Mouse (Mus musculus) right cerebral cortex, postnatal 4 days (tissue): ENCODE data around the gene Sel1l.
A peak's percentile ranks its signal among the peaks of the same experiment; 100 is the strongest.
"Not testable (repeated sequence)": the region's sequence is repeated elsewhere in the genome, so short reads cannot be mapped to it uniquely, and the experiment has no call there.

Experiments used
- DNase-seq: peaks from one replicate; pipeline ENCODE4 v3.0.0-alpha.2; 2022

Sel1l gene

DNA sequence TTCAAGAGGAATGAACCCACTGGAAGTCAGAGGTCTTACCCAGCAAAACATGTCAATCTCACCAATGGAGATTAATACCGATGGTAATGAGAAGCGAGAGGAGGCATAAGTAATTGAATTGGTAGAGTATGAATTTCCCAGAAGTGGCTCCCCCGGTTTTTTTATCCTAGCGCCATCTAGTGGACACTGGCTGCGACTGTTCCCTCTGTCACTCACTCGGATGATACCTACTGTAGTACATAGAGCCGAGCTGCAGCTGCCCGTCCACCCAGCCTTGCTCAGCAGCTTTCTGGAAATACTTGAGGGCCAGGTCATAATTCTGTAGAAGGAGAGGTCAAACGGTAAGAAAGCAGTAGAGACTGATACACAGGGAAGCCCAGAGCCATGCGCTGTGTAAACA lies 33.0 kb downstream of the Sel1l start:
- peak; percentile 57 for DNase-seq

DNA sequence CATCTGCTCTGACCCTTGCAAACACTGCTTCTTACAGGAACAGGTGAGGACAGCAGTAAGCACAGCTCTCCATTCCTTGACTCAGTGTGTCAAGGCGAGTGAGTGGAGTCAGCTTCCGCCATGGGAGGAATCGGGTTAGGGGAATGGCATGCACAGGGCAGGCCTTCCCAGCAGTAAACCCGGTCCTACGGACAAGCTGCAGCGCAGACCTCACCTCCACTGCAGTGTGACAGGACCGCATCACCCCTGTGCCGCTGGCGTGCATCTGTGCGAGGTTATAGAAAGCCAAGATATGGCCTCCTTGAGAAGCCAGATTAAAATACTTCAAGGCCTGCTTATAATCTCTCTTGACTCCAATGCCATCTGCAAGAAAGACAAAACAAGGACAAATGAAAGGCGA lies 33.4 kb downstream of the Sel1l start:
- no peak for DNase-seq

DNA sequence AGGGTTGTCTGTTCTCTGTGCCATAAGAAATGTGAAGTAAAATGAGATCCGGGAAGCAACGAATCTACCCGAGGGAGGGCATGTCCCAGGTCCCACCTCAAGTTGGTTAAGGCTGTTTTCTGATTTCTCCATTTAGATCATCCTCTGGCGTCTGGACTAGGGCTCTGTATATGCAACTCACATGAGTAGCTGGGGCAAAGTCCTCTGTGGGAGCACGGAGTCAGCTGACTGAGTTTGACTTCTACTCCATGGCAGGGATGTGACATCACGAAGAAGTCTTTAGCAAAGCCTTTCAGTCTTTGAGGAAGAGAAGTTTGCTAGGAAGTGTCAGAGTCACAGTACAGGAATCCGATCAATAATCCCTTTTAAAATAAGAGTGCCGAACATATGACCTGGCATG lies 40.0 kb downstream of the Sel1l start:
- no peak for DNase-seq

DNA sequence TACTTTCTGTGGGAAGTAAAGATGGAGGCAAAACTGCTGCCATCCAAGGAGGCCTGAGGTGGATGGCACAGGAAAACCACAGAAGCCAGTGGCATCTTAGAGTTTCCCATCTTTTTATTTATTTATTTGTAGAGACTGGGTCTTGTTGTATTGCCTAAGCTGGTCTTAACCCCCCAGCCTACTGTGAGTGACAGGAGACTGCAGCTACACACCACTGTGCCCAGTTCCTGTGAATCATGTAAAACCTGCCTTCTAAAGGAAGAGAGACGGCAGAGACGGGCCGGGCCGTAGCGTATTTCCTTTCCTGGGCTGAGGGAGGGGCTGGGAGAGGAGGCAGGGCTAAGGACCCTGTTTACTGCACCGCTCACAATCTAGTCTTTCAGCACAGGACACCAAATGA lies 41.2 kb downstream of the Sel1l start:
- no peak for DNase-seq

DNA sequence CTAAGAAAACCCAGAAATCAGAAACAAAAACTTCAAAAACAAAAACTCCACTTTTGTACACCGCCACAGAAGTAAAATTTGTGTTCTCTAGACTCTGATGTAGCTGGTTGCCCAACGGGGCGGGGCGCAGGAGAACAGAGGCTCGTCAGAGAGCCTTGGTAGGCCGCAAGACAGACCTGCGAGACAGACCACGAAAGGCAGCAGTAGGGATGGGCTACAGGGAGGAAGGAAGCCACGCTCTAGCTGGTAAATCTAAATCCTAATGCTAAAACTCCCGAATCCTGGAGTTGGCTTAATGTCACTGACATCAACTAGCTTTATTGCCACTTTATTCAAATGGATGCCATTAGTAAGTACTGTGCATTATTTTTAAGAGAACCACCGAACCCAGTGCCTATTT lies 41.9 kb downstream of the Sel1l start:
- DNase-seq: no peak

DNA sequence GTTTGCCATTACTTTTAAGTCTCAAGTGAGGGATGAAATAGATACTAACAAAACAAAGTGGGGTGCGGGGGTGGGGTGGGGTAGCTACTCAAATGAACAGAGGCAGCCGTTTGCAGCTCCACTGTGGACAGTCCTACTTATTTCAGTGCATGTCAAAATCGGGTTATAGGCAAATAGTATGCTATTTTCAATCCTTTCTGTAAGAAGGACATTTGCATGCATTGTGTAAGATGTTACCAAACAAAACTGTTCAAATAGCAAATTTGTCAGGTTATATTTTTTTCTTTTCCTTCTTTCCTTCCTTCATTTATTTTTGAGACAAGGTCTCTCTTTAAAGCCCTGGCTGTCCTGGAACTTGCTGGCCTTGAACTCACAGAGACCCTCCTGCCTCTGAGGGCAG lies 44.7 kb downstream of the Sel1l start:
- no peak for DNase-seq

DNA sequence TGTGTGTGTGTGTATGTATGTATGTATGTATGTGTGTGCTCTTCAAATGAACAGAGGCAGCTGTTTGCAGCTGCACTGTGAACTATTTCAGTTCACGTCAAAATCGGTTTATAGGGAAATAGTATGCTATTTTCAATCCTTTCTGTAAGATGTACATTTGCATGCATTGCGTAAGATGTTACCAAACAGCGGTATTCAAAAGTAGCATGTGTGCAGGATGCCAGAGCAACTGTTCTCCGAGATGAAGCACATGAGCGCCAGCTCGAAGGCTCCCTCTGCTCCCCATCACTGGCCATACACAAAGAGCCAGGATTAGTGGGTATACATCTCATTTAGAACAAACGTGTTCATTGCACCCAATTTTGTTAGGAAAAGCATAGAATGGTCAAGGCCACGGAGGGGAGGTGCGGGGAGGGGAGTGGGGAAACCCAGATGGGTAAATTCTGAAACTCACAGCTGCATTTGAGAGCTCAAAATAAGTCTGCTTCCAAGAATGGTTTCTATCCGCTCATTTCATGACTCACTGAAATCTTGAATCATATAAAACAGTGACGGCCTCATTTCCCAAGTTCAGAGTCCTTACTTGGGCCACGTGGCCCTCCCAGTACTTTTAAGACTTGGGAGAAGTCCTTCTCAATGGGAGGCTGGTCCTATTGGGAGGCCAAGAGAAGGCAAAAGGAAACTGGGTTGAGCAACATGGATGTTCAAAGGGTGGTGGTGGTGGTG lies 45.6 kb downstream of the Sel1l start:
- DNase-seq: no peak

DNA sequence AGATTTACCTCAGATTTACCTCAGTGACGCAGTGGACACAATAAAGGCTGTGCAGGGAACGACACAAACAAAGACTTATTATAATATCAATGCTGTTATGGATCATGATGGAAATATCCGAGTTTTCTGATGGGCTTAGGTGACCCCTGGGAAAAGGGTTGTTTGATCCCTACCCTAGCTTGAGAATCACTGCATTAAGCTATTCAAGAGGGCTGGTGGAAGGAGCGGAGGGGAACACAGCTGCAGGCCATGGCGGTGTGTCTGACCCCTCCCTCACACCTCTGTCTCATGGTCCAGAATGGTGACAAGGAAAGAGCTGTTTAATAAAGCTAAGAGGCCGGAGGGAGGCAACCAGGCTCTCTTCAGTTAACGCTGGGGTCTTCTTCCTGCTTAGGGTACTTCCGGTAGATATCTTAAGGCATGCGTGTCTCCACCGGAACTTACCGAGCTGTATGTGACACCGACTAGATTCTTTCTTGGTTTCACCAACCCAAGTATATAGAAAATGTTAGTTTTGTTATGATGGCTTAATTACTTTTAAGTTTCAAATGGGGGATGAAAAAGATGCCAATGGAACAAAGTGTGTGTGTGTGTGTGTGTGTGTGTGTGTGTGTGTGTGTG lies 46.3 kb downstream of the Sel1l start:
- no peak for DNase-seq

DNA sequence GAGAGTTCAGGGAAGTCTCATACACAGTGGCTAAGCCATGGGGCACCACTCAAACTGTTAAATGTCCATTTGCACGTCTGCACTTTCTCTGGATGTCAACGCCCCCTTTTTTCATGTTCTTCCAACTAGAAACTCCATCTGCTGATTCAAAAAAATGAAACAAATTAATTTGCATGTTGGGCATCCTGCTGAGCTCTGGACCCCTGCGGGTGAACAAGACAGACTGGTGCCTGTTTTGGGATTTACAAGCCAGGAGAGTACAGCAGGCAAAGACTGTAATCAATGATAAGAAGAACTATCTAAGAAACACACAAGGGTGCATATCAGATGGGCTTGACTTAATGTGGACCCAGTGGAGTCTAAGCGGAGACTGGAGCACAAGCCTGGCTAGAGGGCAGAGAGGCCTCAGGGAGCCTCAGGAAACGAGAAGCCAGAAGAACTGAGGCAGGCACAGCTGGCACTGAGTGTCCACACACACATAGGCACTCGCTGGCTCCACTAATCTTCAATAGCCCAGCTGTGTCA lies 48.0 kb downstream of the Sel1l start:
- no peak for DNase-seq

DNA sequence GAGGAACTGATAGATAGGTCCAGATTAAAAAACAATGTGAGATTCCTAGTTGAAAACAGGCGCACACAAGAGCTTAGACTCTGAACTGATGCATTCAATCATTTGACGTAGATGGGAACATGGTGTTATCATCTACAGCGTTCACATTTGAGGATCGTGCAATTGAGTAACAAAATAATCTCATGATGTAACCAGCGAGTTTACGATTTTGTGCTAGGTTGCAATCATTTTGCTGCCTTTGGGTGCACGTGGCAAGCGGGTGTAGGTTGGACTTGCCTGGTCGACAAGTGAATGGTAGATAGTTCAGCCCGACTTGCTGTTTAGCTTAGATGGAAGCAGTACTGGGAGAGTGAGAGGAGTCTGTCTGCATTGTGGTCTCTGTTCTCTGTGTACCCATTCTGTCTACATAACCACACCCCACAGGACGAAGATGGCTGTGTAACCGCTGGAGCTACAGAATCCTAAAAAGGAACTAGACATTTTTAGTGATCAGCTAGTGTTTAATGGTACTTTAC lies 49.1 kb downstream of the Sel1l start:
- DNase-seq: no peak

DNA sequence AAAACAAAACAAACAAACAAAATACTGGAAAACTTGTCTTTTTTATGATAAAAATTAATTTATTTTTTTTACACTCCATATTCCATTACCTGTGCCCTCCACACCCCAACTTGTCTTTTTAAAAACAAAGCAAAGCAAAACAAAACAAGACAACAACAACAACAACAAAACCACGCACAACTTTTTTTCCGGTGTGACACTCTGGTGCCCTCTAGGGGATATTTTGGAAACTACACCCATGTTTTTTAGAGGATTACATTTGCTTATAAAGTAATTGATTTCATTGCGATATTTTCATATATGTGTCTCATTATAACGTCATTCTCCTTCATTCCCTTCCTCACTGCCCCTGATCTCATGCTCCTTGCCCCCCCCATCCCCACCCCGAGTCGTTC lies 49.6 kb downstream of the Sel1l start:
- no peak for DNase-seq

DNA sequence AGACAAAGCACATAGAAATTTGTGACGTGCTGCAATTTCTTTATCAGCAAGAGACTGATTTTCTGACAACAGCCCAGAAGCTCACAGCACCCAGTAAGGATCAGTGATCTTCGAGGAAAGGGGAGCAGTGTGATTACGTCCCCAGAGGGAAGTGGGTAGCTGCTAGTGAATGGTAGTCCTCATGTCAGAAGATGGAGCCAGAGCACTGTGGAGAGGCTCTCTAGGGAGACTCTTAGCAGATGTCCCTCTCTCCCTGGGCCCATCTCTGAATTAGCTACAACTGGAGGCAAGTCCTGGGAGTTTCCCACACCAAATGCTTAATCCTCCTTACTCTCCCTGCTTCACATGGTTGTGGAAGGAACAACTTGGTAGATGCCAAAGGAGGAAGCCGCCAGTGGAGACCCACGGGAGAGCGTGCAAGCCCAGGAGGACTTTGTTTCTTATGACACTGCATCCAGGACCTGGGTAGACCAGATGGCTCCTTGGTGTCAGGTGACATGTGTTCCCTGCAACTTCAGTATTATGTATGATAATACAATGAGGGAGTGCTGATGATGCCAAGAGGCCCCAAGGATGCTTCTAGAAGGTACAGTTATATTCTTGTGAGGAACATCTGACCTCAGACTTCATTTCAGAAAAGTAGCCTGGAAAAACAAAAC lies 50.1 kb downstream of the Sel1l start:
- DNase-seq: no peak

DNA sequence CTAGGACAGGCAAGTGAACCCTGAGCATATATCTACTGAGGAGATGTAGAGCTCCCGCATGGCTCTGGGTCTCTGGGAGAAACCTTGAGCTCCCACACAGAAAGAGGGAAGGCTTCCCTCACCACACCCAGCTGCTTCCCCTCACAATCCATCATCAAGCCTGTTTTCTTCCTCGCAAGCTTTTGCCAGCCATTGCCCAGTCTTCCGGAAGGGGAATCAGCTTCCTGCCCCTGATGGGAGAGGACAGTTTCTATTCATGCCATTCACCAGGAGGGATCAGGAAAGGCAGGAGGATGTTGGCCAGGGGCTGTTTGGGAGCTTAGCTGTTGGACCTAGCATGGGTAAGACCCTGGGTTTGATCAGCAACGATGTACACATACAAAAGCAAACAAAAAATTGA lies 52.2 kb downstream of the Sel1l start:
- no peak for DNase-seq

DNA sequence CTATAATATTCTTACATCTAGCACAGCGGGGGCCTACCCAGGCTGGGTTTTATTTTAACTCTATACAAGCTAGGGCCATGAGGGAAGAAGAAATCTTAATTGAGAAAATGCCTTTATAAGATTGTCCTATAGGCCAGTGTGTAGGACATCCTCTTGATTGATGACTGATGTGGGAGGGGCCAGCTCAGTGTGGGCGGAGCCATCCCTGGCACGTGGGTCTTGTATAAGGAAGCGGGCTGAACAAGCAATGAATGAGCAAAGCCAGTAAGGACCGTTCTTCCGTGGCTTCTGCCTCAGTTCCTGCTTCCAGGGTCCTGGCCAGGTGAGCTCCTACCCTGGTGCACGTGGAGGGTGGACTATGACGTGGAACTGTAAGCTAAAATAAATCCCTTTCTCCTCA lies 55.7 kb downstream of the Sel1l start:
- no peak for DNase-seq

DNA sequence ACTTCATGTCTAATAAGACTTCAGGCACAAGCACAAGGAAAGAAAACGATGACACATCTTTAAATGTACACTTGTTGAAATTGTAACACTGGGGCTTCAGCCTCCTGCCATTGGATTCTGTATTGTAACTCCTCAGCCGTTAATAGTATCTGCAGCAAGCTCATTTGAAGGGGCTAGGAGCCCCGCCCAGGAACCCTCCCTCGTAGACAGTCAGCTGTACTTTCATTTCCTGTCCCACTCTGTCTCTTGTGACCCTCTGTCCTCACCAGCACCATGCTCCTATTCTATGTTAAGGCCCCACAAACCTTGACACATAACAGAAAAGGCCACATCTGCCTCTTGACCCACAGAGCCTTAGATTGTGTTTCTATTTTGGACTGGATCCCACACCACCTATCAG lies 57.1 kb downstream of the Sel1l start:
- DNase-seq: no peak

DNA sequence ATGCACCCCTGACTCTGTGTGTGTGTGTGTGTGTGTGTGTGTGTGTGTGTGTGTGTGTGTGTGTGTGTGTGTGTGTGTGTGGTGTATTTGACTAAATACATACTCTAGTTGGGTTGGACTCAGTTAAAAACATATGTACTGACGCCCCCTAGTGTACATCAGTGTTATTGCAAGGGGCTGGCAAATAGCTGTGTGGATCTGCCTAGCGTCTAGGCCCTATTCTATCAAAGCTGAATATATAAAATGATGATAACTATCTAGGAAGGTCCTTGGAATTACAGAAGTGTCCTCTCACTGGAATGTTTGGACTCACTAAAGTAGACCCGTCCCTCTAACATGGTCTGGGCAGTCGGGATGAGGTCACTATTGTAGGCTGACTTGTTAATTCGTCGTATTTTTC lies 59.2 kb downstream of the Sel1l start:
- DNase-seq: peak; percentile 29

DNA sequence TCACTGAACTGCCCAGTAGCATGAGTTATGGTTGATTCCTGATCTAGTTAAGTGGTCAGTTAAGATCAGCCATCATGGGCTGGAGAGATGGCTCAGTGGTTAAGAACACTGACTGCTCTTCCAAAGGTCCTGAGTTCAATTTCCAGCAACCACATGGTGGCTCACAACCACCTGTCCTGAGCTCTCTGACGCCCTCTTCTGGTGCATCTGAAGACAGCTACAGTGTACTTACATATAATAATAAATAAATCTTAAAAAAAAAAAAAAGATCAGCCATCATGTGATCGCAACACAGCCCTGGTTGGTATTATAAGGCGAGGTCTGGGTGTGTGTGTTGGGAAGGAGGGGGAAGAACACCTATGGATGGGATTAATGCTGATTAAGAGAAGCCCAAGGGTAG lies 60.5 kb downstream of the Sel1l start:
- DNase-seq: not testable (repeated sequence)

DNA sequence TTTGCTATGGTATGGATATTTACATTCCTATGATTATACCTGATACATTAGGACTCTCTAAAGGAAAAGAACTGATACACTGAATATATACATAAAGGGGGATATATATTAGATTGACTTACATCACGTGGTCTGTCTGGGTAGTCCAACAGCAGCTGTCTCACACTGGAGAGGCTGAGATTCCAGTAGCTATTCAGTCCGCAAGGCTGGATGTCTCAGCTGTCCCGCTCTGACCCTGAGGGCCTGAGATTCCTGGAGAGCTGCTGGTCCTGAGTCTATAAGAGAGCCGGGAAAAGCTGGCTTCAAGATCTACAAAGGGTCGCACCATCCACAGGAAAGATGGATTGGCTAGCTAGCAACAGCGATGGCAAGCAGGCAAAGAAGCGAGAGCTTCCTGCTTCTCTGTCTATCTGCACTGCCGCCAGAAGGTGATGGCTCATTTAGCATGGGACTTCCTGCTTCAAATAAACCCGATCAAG lies 61.0 kb downstream of the Sel1l start, which contains the start of gene Ston2:
Gene Ston2 (minus strand): TSS at position 429 of the 479 bp plus-strand sequence.
- DNase-seq: no peak

DNA sequence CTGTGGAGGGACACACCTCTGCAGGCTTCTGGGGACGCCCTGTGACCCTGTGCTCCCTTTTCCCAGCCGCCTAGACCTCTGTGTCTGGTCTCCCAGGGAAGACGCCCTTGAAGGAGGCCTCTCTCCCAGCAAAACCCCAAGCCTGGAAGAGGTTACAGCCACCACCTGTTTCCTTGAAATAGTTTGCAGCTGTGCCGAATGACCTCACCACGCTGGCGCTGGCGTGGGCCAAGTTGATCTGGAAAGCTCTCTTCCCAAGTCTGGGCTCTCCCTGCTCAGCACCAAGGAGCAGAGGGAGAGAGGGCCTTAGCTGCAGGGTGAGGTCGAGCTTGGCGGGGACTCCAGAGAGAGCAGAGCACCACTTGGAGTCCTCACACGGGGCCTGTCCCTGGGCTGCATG lies 62.6 kb downstream of the Sel1l start:
- DNase-seq: no peak

DNA sequence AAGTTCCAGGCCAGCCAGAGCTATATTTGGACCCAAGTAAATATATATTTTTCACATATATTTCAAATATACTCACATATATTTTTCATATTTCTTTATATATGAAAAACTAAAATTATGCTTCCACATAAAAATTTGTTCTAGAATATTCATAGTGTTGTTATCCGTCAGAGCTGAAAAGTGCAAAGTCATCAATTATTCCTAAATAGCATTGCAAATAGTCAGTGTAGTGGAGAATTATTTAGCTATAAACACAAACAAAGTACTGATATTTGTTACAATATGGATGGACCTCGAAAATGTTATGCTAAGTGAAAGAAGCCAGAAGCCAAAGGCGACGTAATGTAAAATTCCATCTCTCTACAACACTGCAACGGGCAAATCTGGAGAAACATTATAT lies 67.5 kb downstream of the Sel1l start:
- no peak for DNase-seq

DNA sequence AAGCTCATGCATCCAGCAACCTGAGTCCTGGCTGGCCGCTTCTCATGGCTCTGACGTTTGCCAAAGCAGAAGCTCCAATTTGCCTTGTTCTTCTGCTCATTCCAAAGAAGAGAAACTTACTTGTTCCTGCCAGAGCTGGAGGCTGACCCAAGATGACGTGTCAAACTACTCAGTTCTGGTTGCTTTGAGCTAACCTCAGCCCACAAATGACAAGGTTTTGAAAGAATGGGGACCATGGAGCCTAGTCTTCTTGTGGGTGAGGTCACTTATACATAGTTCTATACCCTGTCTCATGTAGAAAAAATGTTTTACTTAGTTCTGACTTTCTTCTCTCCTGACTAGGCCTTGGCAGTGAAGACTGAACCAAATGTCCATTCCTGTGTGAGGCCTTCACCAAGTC lies 68.4 kb downstream of the Sel1l start:
- DNase-seq: no peak

DNA sequence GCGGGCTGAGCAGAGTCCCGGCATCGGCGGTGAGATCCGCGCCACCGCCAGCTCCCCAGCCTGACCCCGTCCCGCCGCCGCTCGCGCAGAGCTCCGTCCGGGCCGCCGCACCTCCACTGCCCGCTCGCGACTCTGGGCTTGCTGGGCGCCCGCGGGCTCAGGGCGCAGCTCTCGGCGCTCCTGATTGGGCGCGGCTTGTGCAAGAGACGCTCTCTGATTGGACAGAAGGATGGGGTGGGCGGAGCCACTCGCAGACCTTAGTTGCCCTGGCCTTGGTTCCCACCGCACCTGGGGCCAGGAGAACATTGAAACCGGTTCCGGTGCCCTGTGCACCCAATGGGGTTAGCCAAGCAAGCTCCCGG lies 70.0 kb downstream of the Sel1l start:
- peak; percentile 78 for DNase-seq

DNA sequence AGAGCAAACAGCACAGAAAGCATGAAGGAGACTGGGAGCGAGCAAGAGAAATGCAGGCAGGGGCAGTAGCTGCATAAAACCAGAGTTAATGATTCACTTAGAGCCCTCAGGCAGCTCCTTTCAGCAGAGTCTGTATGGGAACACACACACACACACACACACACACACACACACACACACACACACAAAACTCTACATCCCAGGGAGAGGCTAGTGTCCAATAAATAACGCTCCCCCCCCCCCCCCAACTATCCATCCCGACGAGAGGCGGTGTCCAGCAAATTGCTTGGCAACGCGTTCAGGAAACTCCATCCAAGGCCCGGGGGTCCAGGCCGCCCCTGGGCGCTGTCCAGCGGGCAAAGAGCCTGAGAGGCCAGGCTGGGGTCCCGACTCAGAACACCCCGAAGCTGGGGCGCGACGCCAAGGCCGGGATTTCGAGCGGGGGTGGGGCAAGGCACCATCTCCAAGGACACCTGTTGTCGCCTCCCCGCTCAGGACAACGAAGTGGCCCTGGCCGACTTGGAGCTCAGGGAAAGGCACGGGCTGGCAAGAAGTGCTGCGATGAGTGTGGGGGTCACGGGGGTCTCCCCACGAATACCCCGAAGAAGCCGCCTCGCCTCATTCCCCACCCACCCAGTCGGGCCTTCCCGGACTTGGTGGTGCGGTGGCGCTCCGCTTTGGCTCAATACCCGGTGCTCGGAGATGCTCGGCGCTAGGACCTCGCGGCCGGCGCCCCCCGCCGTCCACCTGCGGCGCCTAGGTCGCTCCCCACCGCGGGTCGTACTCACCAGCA lies 70.5 kb downstream of the Sel1l start:
- DNase-seq: peak; percentile 75
